Mouse (Mus musculus) cerebellum, adult 11-12 months (tissue): ENCODE data around the gene Rbm8a.

ENCODE experiments used
- DNase-seq: peaks from one replicate; pipeline ENCODE4 v3.0.0; 2022

Gene Rbm8a

GRCm38 (mm10) chr3:96629729-96630600 lies at the start of gene Rbm8a:
Gene Rbm8a (plus strand): TSS chr3:96629933.
- peak; percentile 95 for DNase-seq

- DNase-seq = no peak
Observed at GRCm38 (mm10) chr3:96581141-96581540, 48.6 kb upstream of the Rbm8a start.

GRCm38 (mm10) chr3:96581771-96582515 lies 47.8 kb upstream of the Rbm8a start:
- DNase-seq = no peak

- DNase-seq = no peak
Observed at GRCm38 (mm10) chr3:96583386-96583785, 46.3 kb upstream of the Rbm8a start.

- DNase-seq = no peak
Observed at GRCm38 (mm10) chr3:96590657-96591056, 39.1 kb upstream of the Rbm8a start.

- DNase-seq = peak; percentile 56
Observed at GRCm38 (mm10) chr3:96593374-96593773, 36.4 kb upstream of the Rbm8a start.

GRCm38 (mm10) chr3:96593790-96594560 lies 35.8 kb upstream of the Rbm8a start, which contains the start of gene Polr3gl:
Gene Polr3gl (minus strand): TSS chr3:96594181.
- peak; percentile 96 for DNase-seq

GRCm38 (mm10) chr3:96594851-96595250 lies 34.9 kb upstream of the Rbm8a start:
- DNase-seq = no peak

GRCm38 (mm10) chr3:96595661-96596060 lies 34.1 kb upstream of the Rbm8a start:
- peak; percentile 71 for DNase-seq

- peak; percentile 92 for DNase-seq
Observed at GRCm38 (mm10) chr3:96596228-96596707, 33.5 kb upstream of the Rbm8a start, which contains the start of gene Ankrd34a. Gene Ankrd34a (plus strand): TSS chr3:96596636.

- peak; percentile 75 for DNase-seq
Observed at GRCm38 (mm10) chr3:96596855-96597254, 32.9 kb upstream of the Rbm8a start.

- DNase-seq = peak; percentile 73
Observed at GRCm38 (mm10) chr3:96597435-96597891, 32.3 kb upstream of the Rbm8a start.

- peak; percentile 73 for DNase-seq
Observed at GRCm38 (mm10) chr3:96598156-96599068, 31.3 kb upstream of the Rbm8a start.

- no peak for DNase-seq
Observed at GRCm38 (mm10) chr3:96599069-96599393, 30.7 kb upstream of the Rbm8a start.

- DNase-seq = no peak
Observed at GRCm38 (mm10) chr3:96599411-96599810, 30.3 kb upstream of the Rbm8a start.

- DNase-seq = peak; percentile 95
Observed at GRCm38 (mm10) chr3:96600639-96601250, 29.0 kb upstream of the Rbm8a start, which contains the start of gene Lix1l. Gene Lix1l (plus strand): TSS chr3:96601149.

GRCm38 (mm10) chr3:96601251-96601787 lies 28.4 kb upstream of the Rbm8a start:
- peak; percentile 82 for DNase-seq

- peak; percentile 66 for DNase-seq
Observed at GRCm38 (mm10) chr3:96601941-96602703, 27.6 kb upstream of the Rbm8a start.

GRCm38 (mm10) chr3:96602704-96603084 lies 27.0 kb upstream of the Rbm8a start:
- no peak for DNase-seq

GRCm38 (mm10) chr3:96603311-96603710 lies 26.4 kb upstream of the Rbm8a start:
- DNase-seq = peak; percentile 70
